Mouse (Mus musculus): ENCODE measurements around the gene Trip11.
"Not testable (repeated sequence)": the region's sequence is repeated elsewhere in the genome, so short reads cannot be mapped to it uniquely, and the experiment has no call there.

The Trip11 gene

GRCm38 (mm10) chr12:101912626-101913490 is at the start of gene Trip11:
Gene Trip11, minus strand, starts transcription at chr12:101913267.
- DNase-seq (ENCODE audit: low spot score): peak; percentile 77

DNA sequence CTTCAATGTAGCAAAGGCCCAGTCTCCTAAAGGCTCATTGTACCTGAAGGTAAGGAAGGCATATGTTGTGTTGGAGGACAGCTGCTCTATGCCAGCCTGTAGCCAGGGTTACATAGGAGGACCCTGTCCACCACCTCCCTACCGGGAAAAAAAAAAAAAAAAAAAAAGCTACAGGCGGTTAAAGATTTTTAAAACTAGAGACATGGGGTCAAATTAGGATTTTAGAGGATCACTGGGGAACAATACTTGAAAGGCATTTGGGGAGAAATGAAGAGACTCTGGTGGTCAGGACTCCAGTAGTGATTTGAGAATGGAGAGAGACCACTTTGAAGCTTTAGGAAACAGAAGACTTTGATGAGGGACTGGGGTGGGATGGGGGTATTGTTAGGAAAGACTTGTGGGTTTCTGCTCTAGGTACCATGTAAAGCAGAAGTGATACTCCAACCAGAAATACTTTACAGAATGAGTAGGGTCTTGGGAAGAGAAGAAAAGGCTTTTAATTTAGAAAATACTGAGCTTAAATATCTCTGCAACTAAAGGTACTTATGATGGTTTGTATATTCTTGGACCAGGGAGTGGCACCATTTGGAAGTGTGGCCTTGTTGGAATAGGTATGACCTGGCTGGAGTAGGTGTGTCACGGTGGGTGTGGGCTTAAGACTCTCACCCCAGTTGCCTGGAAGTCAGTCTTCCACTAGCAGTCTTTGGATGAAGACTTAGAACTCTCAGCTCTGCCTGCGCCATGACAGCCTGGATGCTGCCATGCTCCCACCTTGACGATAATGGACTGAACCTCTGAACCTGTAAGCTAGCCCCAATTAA is 46.1 kb upstream of the Trip11 start:
- not testable (repeated sequence) for DNase-seq (ENCODE audit: low spot score)

- no peak for DNase-seq (ENCODE audit: low spot score)
Observed at GRCm38 (mm10) chr12:101958556-101958955, 45.5 kb upstream of the Trip11 start.

DNA sequence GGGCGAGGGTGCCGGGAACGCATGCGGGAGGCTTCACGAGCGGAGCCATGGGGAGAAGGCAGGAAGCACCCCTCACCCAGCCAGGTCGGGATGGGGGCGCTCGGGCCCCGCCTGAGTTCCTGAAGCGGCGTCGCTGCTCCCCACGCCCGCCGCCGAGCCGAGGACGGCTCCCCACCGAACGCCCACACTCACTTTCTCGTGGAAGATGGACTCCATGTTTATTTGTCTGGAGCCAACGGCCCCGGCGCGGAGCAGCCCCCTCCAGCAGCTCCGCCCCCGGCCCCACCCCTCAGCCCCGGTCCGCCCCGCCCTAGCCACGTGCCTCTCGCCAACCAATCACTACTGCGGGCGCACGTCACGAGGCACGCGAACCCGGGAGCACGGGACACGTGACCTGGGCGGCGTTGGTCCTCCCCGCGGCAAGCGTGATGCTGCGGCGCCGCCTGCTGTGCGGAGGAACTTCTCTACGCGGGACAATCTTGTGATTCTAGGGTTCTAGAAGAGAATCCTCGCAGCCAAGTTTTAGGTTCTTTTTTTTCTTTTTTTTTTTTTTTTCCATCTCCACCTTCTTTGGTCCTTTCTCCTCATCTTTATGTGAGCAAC is 45.0 kb upstream of the Trip11 start, which contains the start of gene Atxn3:
Atxn3 (minus strand) TSS at position 305 of the 603 bp plus-strand sequence.
- DNase-seq (ENCODE audit: low spot score): peak; percentile 90

DNA sequence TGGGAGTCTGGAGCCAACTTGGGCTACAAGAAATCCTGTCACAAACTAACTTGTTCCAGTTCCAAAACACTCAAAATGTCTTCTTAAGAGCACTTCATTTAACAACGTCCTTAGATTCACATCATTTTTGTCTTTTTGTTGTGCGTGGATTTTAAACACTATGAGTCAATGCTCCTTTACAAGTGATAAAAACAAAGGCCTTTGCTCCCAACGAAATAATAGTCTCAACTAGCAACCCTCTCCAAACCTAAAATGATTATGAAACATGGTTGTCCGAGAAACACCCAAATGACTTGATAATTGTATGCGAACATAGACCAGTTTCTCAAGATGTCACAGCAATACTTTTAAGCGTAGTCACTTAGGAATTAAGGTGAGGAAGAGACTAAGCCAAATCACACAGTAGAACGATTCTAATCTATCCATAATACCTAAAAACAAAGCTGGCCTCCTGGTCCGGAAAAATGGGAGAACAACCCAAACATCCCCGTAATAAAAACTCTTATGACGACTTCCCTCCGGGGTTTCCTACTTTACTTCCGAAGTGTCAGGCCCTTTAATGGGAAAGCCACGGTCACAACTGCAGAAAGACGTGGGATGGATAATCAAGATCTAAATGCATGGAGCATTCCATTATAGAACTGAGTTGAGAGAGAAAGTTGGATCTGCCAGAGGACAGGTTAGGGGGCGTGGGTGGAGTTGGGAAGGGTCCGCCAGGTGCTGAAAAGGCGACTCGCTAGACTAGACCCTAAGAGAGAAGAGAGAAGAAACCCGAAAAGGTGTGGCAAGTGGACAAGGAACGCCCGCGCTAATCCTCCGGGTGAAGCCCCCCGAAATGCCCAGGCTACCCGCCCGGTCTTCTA is 44.2 kb upstream of the Trip11 start:
- DNase-seq (ENCODE audit: low spot score): no peak

DNA sequence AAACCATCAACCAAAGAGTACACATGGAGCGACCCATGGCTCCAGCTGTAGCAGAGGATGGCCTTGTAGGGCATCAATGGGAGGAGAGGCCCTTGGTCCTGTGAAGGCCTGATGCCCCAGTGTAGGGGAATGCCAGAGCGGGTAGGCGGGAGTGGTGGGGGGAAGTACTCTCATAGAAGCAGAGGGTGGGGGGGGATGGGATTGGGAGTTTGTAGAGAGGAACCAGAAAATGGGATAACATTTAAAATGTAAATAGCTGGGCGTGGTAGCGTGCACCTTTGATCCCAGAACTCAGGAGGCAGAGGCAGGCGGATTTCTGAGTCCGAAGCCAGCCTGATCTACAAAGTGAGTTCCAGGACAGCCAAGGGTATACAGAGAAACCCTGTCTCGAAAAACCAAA is 42.8 kb upstream of the Trip11 start:
- DNase-seq (ENCODE audit: low spot score): not testable (repeated sequence)

- DNase-seq (ENCODE audit: low spot score): no peak
Observed at GRCm38 (mm10) chr12:101948801-101949200, 35.7 kb upstream of the Trip11 start.

- no peak for DNase-seq (ENCODE audit: low spot score)
Observed at GRCm38 (mm10) chr12:101947986-101948385, 34.9 kb upstream of the Trip11 start.

DNA sequence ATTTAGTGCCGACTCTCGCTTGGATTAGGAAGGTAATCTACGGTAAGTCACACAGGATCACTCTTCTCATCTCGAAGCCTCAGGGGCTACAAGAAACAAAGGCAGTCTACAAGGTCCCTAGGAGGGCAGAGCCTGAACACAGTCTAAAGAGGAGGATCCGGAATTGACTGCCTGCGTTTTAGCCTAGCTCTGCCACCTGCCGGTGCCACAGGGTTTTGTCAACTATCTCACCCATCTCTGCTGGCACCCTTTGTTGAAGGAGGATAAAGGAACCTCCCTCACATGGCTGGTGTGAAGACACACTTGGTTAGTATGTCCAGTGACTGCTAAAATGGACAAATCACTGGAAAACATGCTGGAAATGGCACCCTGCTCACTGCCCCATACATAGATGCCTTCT is 24.5 kb upstream of the Trip11 start:
- DNase-seq (ENCODE audit: low spot score): no peak

DNA sequence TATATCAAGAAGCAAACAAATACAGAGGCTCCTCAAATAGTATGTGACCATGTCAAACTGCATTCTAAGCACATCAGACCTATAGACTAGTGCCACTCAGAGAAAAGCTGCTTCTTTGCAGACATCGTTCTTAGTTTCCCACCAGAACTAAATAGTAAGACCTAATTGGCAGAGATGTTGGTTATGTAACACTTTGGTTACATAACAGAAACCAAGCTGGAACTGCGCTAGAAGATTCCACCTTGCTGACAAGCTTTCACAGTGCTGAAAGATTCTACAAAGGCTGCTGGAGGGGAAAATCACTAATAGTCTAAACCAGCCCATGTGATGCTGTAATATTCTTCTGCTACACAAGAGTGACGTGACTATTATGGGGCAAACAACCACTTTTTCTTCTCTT is 22.2 kb upstream of the Trip11 start:
- DNase-seq (ENCODE audit: low spot score): no peak

DNA sequence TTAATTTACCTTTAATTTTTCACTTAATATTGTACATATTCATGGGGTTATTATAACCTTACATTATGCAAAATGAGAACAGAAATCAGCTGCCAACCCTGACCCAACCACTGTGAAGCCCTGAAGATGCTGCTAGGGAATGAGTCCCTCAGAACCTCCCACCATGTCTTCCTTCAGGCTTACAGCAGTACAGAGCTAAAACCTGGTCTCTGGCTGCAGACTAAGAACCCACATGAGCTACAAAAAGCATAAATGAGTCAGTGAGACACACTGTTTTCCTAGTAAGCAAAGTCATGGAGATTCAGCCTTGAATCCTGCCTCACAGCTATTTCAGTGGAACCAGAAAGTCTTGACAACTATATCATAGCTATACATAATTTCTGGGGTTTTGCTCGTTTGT is 15.4 kb upstream of the Trip11 start:
- DNase-seq (ENCODE audit: low spot score): no peak

GRCm38 (mm10) chr12:101922313-101922712 is 9.2 kb upstream of the Trip11 start:
- DNase-seq (ENCODE audit: low spot score): no peak

GRCm38 (mm10) chr12:101919847-101920246 is 6.8 kb upstream of the Trip11 start:
- DNase-seq (ENCODE audit: low spot score): no peak

DNA sequence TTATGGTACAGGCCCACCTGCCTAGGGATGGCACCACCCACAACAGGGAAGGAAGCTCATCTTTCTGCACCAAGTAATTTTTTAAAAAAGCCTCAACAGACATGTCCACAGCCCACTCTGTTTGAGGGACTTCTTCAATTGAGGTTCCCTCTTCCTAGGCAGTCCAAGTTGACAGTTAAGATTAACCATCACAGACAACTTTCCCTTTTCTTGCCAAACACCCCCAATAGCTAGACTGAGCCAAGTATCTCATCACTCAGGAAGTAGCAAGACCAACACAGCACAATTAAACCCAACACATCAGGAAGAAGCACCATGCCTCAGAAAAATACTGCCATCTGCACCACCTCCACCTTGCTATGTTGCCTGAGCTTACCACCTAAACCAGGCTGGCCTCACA is 4.1 kb upstream of the Trip11 start:
- DNase-seq (ENCODE audit: low spot score): no peak

GRCm38 (mm10) chr12:101911346-101911745 is 1.7 kb downstream of the Trip11 start:
- no peak for DNase-seq (ENCODE audit: low spot score)

DNA sequence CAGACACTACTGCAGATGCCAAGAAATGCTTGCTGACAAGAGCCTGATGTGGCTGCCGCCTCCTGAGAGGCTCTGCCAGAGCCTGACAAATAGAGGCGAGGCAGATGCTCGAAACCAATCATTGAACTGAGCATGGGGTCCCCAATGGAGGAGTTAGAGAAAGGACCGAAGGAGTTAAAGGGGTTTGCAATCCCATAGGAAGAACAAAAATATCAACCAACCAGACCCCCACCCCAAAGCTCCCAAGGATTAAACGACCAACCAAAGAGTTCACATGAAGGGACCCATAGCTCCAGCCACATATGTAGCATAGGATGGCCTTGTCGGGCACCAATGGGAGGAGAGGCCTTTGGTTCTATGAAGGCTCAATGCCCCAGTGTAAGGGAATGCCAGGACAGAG is 2.7 kb downstream of the Trip11 start:
- no peak for DNase-seq (ENCODE audit: low spot score)

DNA sequence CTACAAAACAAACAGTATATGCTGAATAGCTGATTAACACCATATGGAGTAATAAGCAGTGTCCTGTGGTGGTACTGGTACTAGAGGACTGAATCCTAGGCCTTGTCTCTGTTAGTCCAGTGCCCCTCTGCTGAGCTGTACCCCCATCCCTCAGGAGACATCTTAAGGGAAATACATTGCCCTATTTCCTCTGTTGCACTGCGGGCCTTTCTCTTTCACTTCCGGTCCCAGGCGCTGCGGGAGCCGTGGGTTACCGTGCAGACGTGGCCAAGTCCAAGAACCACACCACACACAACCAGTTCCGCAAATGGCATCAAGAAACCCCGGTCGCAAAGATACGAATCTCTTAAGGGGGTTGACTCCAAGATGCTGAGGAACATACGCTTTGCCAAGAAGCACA is 7.2 kb downstream of the Trip11 start:
- DNase-seq (ENCODE audit: low spot score): no peak

DNA sequence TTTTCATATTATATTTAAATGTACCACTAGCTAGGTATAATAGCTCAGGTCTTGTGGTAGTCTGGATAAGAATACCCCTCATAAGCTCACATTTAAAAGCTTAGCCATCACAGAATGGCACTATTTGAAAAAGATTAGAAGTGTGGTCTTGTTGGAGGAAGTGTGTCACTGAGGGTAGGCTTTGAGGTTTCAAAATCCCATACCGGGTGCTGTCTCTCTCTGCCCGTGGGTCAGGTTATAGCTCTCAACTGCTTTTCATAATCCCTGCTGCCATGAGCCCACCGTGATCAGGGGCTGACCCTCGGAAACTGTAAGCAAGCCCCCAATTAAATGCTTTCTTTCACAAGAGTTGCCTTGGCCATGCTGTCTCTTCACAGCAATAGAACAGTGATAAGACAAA is 8.2 kb downstream of the Trip11 start:
- no peak for DNase-seq (ENCODE audit: low spot score)

DNA sequence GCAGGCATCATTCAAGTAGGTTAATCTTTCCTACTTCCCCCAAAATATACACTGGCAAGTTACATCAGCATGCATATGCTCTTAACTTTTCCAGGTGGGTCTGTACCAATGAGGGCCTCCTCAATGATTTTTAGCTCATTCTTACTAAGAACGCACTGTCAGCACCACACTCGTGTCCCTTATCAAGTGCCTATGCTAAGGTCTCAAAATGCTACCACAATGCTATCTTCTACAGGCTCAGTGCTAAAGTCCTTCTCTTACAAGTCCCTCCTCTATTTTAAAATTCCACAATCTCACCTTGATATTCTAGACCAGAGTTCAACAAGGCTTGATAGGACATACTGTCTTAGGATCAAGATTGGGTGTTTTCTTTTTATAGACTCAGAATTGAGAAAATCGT is 8.9 kb downstream of the Trip11 start:
- no peak for DNase-seq (ENCODE audit: low spot score)

- no peak for DNase-seq (ENCODE audit: low spot score)
Observed at GRCm38 (mm10) chr12:101899671-101900245, 13.3 kb downstream of the Trip11 start.

DNA sequence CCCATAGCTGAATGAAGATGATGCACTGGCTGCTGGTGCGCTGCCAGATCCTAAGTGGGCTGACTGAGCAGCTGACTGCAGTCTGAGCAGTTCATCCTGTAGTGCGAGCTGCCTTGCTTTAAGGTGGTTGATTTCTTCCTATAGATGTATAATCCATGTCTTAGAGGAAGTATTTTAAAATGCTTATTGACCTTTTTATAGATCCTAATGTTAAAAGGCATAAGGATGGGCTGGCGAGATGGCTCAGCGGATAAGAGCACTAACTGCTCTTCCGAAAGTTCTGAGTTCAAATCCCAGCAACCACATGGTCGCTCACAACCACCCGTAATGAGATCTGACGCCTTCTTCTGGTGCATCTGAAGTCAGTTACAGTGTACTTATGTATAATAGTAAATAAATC is 14.1 kb downstream of the Trip11 start:
- DNase-seq (ENCODE audit: low spot score): no peak
